Mouse (Mus musculus) heart, embryonic 13.5 days (tissue): ENCODE results near the gene Olfr1151. TPM values are rescaled to one million over a fixed set of nuclear protein-coding genes. Genes with fewer than 3 reads are reported as not detected.

Experiments used
- ATAC-seq: fragments of 200-750 bp; cut with Nextera tagmentation; 2 replicates; pipeline ENCODE4 v1.8.0; 2017; ENCODE audit warnings: moderate TSS enrichment; ENCODE audit not compliant: insufficient number of reproducible peaks, low FRiP score, low TSS enrichment; ENCODE audit errors: extremely low read depth
- H3K27ac ChIP-seq: fragments of 300-500 bp; sonication (generic); replicated peaks from 2 replicates; pipeline ENCODE4 v1.5.1; 2015; ENCODE audit warnings: moderate library complexity, mild to moderate bottlenecking, inconsistent platforms
- H3K27me3 ChIP-seq: fragments of 300-500 bp; sonication (generic); replicated peaks from 2 replicates; pipeline ENCODE4 v1.6.1; 2015; ENCODE audit warnings: mild to moderate bottlenecking, inconsistent platforms
- H3K36me3 ChIP-seq: fragments of 300-500 bp; sonication (generic); 2 replicates; pipeline ENCODE4 v1.6.1; 2015; ENCODE audit warnings: mild to moderate bottlenecking, inconsistent platforms
- H3K4me1 ChIP-seq: fragments of 300-500 bp; sonication (generic); 2 replicates; pipeline ENCODE4 v1.6.1; 2015; ENCODE audit warnings: inconsistent platforms
- H3K4me2 ChIP-seq: fragments of 300-500 bp; sonication (generic); 2 replicates; pipeline ENCODE4 v1.6.1; 2015; ENCODE audit warnings: inconsistent platforms, mild to moderate bottlenecking, moderate library complexity
- H3K4me3 ChIP-seq: fragments of 300-500 bp; sonication (generic); 2 replicates; pipeline ENCODE4 v1.5.1; 2015; ENCODE audit warnings: moderate library complexity, mild to moderate bottlenecking, inconsistent platforms
- H3K9ac ChIP-seq: fragments of 300-500 bp; sonication (generic); 2 replicates; pipeline ENCODE4 v1.6.1; 2015; ENCODE audit warnings: inconsistent platforms, mild to moderate bottlenecking, moderate library complexity
- H3K9me3 ChIP-seq: fragments of 300-500 bp; sonication (generic); 2 replicates; pipeline ENCODE4 v1.6.1; 2016; ENCODE audit warnings: inconsistent platforms
- WGBS: fragments of 180-500 bp; shearing (Covaris S2); methylation state at CpG from one replicate; pipeline ENCODE4 v1.1.7; 2015; ENCODE audit warnings: mixed read lengths; 5-methylcytosine and 5-hydroxymethylcytosine counted together
- polyA plus RNA-seq: library from polyadenylated mRNA; unstranded; fragments of >200 nt; fragmentation: Nextera tagmentation; extraction: Ambion mirVana; gene quantifications from 2 replicates; pipeline ENCODE4 v1.2.1, GENCODE M21; 2015

Olfr1151 gene
- not detected in 2 replicates for polyA plus RNA-seq

DNA sequence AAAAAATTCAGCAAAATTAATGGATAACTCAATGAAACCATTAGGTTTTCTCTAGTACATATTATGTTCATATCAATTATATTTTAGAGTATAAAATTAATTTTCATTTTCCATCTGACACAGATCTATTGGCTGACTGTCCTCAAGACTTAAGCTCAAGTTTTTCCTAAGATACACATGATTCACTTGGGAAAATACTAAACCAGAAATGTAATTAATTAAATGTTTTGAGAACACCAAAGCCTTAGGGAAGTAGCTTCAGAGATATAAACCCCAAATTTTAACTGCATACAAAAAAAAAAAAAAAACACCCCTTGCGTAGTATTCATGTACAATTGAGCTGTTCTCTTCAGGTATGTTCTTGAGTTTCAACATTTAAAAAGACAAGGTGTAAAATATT, at the start of gene Olfr1151:
Gene Olfr1151 (plus strand): TSS at position 301 of the 400 bp plus-strand sequence.
- Histone ChIP-seq H3K36me3 (no peaks in the 10 kb centered on the region), H3K9me3 (peaks cover 3% of the 10 kb centered on the region; the same call in 1 of the 2 replicates), H3K4me3 (no peak within 1 kb of the TSS), H3K4me2 (no peak within 1 kb of the TSS), H3K9ac (no peak within 1 kb of the TSS), H3K27ac (no peak within 1 kb of the TSS), H3K4me1 (no peaks in the 10 kb centered on the region), H3K27me3 (no peaks in the 10 kb centered on the region)
- WGBS, result 77% methylated on average over 1 of the region's 1 CpGs
- ATAC-seq, result no peak

GRCm38 (mm10) chr2:87809522-87809921, 46.1 kb upstream of the Olfr1151 start, which contains the start of gene Olfr1145:
TSS of gene Olfr1145 (plus strand) at chr2:87809822.
- ATAC-seq, result no peak
- H3K9me3 ChIP-seq, result no peaks in the 10 kb centered on the region
- 62% methylated on average over 1 of the region's 1 CpGs for WGBS

DNA sequence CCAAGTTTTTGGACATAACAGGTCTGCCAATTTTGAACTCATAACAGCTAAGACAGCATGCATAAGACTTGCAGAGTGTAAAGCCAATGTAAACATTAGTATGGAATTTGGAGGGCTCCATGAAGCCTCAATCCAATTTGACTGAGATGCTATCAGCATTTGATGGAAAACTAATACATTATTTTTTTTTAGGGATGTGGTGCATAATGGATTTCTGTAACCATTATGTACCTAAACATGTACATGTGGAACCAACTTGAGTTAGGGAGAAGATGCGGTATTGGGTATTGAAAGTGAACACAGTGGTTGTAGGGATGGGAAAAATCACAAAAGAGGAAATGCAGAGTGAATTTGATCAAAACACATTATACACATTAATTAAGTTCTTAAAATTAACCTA, 25.4 kb upstream of the Olfr1151 start, which contains the start of gene Olfr1148:
Gene Olfr1148 (plus strand): TSS at position 301 of the 400 bp plus-strand sequence.
- no peak within 1 kb of the TSS for H3K4me2 ChIP-seq
- no peak within 1 kb of the TSS for H3K27ac ChIP-seq
- WGBS, result 74% methylated on average over 1 of the region's 1 CpGs
- no peaks in the 10 kb centered on the region for H3K4me1 ChIP-seq
- no peaks in the 10 kb centered on the region for H3K36me3 ChIP-seq
- no peak for ATAC-seq
- H3K4me3 ChIP-seq, result no peak within 1 kb of the TSS
- H3K9ac ChIP-seq, result no peak within 1 kb of the TSS
- no peaks in the 10 kb centered on the region for H3K27me3 ChIP-seq
- H3K9me3 ChIP-seq, result no peaks in the 10 kb centered on the region

More at GRCm38 (mm10) chr2:87809522-87809921, 46.1 kb upstream of the Olfr1151 start, which contains the start of gene Olfr1145:
- Histone ChIP-seq H3K4me2 (no peak within 1 kb of the TSS), H3K4me3 (no peak within 1 kb of the TSS), H3K27ac (no peak within 1 kb of the TSS), H3K36me3 (no peaks in the 10 kb centered on the region), H3K4me1 (no peaks in the 10 kb centered on the region), H3K9ac (no peak within 1 kb of the TSS), H3K27me3 (no peaks in the 10 kb centered on the region)

- H3K36me3 ChIP-seq, result no peaks in the 10 kb centered on the region
- H3K27ac ChIP-seq, result no peak within 1 kb of the TSS
- H3K9ac ChIP-seq, result no peak within 1 kb of the TSS
- H3K27me3 ChIP-seq, result no peaks in the 10 kb centered on the region
- H3K4me1 ChIP-seq, result no peaks in the 10 kb centered on the region
- no peaks in the 10 kb centered on the region for H3K9me3 ChIP-seq
- WGBS, result 62% methylated on average over 1 of the region's 1 CpGs
- no peak within 1 kb of the TSS for H3K4me3 ChIP-seq
- H3K4me2 ChIP-seq, result no peak within 1 kb of the TSS
- no peak for ATAC-seq
These were observed 12.0 kb upstream of the Olfr1151 start, which contains the start of gene Olfr1150-ps1 for GRCm38 (mm10) chr2:87843693-87844092. TSS of gene Olfr1150-ps1 (plus strand) at chr2:87843993.

DNA sequence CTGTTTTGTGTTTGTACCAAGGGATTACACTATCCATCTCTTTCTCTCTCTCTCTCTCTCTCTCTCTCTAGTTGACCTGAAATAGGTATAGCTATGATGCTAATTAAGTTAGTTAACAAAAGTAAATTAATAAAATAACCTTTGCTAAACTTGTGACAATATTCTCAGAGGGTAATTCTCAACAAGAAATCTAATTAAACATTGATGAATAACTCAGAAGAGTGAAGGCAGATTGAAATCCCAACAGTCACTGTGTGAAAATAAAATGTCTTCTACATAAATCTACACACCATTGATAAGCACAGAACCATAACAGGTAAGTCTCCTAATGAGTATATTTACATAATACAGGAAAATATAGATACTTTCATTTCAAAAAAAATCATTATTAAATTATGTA, 10.5 kb downstream of the Olfr1151 start, which contains the start of gene Olfr1152:
Gene Olfr1152 (plus strand): TSS at position 301 of the 400 bp plus-strand sequence.
- 0 out of 2 replicates have a peak, but pooled peaks cover 3% of the 10 kb centered on the region for H3K9me3 ChIP-seq
- no peak within 1 kb of the TSS for H3K4me3 ChIP-seq
- no peak within 1 kb of the TSS for H3K4me2 ChIP-seq
- H3K9ac ChIP-seq, result no peak within 1 kb of the TSS
- H3K27ac ChIP-seq, result no peak within 1 kb of the TSS
- no peak for ATAC-seq
- no peaks in the 10 kb centered on the region for H3K4me1 ChIP-seq
- H3K36me3 ChIP-seq, result no peaks in the 10 kb centered on the region
- no peaks in the 10 kb centered on the region for H3K27me3 ChIP-seq

- WGBS, result 64% methylated on average over 1 of the region's 1 CpGs
- H3K27me3 ChIP-seq, result no peaks in the 10 kb centered on the region
- no peak for ATAC-seq
These were observed 39.0 kb downstream of the Olfr1151 start, which contains the start of gene Olfr1153 for GRCm38 (mm10) chr2:87894662-87895061. TSS of gene Olfr1153 (plus strand) at chr2:87894962.

DNA sequence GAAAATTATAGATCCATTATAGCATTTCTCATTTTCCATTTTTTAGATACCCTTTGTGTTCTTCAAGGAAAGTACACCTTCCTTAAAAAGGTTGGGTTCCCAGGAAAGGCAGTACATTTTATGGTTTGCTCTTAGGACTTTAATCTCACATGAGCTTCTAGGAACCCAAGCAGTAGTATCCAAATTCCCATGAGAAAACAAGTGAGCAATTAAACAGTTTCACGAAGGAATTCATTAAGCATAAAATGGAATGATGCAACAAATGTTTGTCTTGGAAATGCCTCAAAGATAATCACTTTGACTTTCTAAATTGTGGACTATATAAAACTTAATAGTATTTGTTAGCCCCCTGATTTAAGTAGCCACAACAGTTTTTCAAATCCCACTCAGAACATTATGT, 49.4 kb downstream of the Olfr1151 start, which contains the start of gene Olfr1154:
Gene Olfr1154 (minus strand): TSS at position 101 of the 400 bp plus-strand sequence.
- no peak within 1 kb of the TSS for H3K27ac ChIP-seq
- H3K9me3 ChIP-seq, result no peaks in the 10 kb centered on the region
- ATAC-seq, result no peak
- no peaks in the 10 kb centered on the region for H3K36me3 ChIP-seq
- no peak within 1 kb of the TSS for H3K9ac ChIP-seq
- no peaks in the 10 kb centered on the region for H3K27me3 ChIP-seq
- H3K4me3 ChIP-seq, result no peak within 1 kb of the TSS
- 74% methylated on average over 1 of the region's 1 CpGs for WGBS
- H3K4me1 ChIP-seq, result no peaks in the 10 kb centered on the region
- H3K4me2 ChIP-seq, result no peak within 1 kb of the TSS

More at GRCm38 (mm10) chr2:87894662-87895061, 39.0 kb downstream of the Olfr1151 start, which contains the start of gene Olfr1153:
- Histone ChIP-seq H3K27ac (no peak within 1 kb of the TSS), H3K36me3 (no peaks in the 10 kb centered on the region), H3K4me3 (no peak within 1 kb of the TSS), H3K9ac (no peak within 1 kb of the TSS), H3K4me2 (no peak within 1 kb of the TSS), H3K4me1 (no peaks in the 10 kb centered on the region), H3K9me3 (no peaks in the 10 kb centered on the region)

Other genes with a start within 250 kb of the Olfr1151 start
- gene Olfr1130, start 249.7 kb upstream of the Olfr1151 start, polyA plus RNA-seq, result not detected in 2 replicates
- not detected in 2 replicates for gene Olfr1131, start 228.8 kb upstream of the Olfr1151 start, polyA plus RNA-seq
- not detected in 2 replicates for gene Olfr1132, start 218.3 kb upstream of the Olfr1151 start, polyA plus RNA-seq
- gene Olfr1133, start 208.5 kb upstream of the Olfr1151 start, polyA plus RNA-seq, result not detected in 2 replicates
- not detected in 2 replicates for gene Olfr1134, start 197.4 kb upstream of the Olfr1151 start, polyA plus RNA-seq
- not detected in 2 replicates for gene Olfr1135, start 182.2 kb upstream of the Olfr1151 start, polyA plus RNA-seq
- not detected in 2 replicates for gene Olfr1136, start 161.9 kb upstream of the Olfr1151 start, polyA plus RNA-seq
- gene Olfr1137, start 142.7 kb upstream of the Olfr1151 start, polyA plus RNA-seq, result not detected in 2 replicates
- not detected in 2 replicates for gene Olfr1138, start 115.9 kb upstream of the Olfr1151 start, polyA plus RNA-seq
- not detected in 2 replicates for gene Olfr1140, start 112.1 kb upstream of the Olfr1151 start, polyA plus RNA-seq
- not detected in 2 replicates for gene Olfr1141, start 101.9 kb upstream of the Olfr1151 start, polyA plus RNA-seq
- not detected in 2 replicates for gene Olfr152, start 76.4 kb upstream of the Olfr1151 start, polyA plus RNA-seq
- not detected in 2 replicates for gene Olfr1143, start 55.3 kb upstream of the Olfr1151 start, polyA plus RNA-seq
- gene Olfr1145, start 46.0 kb upstream of the Olfr1151 start, polyA plus RNA-seq, result not detected in 2 replicates
- gene Olfr1148, start 25.3 kb upstream of the Olfr1151 start, polyA plus RNA-seq, result not detected in 2 replicates
- gene Olfr1150-ps1, start 11.9 kb upstream of the Olfr1151 start, polyA plus RNA-seq, result not detected in 2 replicates
- not detected in 2 replicates for gene Olfr1152, start 10.6 kb downstream of the Olfr1151 start, polyA plus RNA-seq
- not detected in 2 replicates for gene Olfr1153, start 39.1 kb downstream of the Olfr1151 start, polyA plus RNA-seq
- gene Olfr1154, start 49.3 kb downstream of the Olfr1151 start, polyA plus RNA-seq, result not detected in 2 replicates
- not detected in 2 replicates for gene Olfr1155, start 89.3 kb downstream of the Olfr1151 start, polyA plus RNA-seq
- gene Olfr1156, start 97.2 kb downstream of the Olfr1151 start, polyA plus RNA-seq, result not detected in 2 replicates
- not detected in 2 replicates for gene Olfr1157, start 112.4 kb downstream of the Olfr1151 start, polyA plus RNA-seq
- not detected in 2 replicates for gene Olfr74, start 118.8 kb downstream of the Olfr1151 start, polyA plus RNA-seq
- not detected in 2 replicates for gene Olfr1158, start 134.3 kb downstream of the Olfr1151 start, polyA plus RNA-seq
- gene Olfr1160, start 152.4 kb downstream of the Olfr1151 start, polyA plus RNA-seq, result not detected in 2 replicates
- gene Olfr1161, start 166.9 kb downstream of the Olfr1151 start, polyA plus RNA-seq, result not detected in 2 replicates
- not detected in 2 replicates for gene Olfr73, start 181.8 kb downstream of the Olfr1151 start, polyA plus RNA-seq
- not detected in 2 replicates for gene Olfr1162, start 195.3 kb downstream of the Olfr1151 start, polyA plus RNA-seq
- not detected in 2 replicates for gene Olfr1163, start 216.0 kb downstream of the Olfr1151 start, polyA plus RNA-seq
- not detected in 2 replicates for gene Olfr1164, start 238.1 kb downstream of the Olfr1151 start, polyA plus RNA-seq